Mouse (Mus musculus) lung, embryonic 16.5 days (tissue): ENCODE data around the gene St6galnac3. TPM values are rescaled to one million over a fixed set of nuclear protein-coding genes. Genes with fewer than 3 reads are reported as not detected.

Experiments
- ATAC-seq: fragments of 200-750 bp; cut with Nextera tagmentation; 2 replicates; pipeline ENCODE4 v1.8.0; 2017; ENCODE audit warnings: low read depth, mild to moderate bottlenecking, moderate library complexity
- H3K27ac ChIP-seq: fragments of 300-500 bp; sonication (generic); 2 replicates; pipeline ENCODE4 v1.5.1; 2014; ENCODE audit warnings: mild to moderate bottlenecking, control low read depth, low read length
- H3K27me3 ChIP-seq: fragments of 300-500 bp; sonication (generic); 2 replicates; pipeline ENCODE4 v1.6.1; 2014; ENCODE audit warnings: low read depth, low read length, mixed read lengths; ENCODE audit not compliant: control insufficient read depth, insufficient read depth
- H3K36me3 ChIP-seq: fragments of 300-500 bp; sonication (generic); 2 replicates; pipeline ENCODE4 v1.6.1; 2014; ENCODE audit warnings: low read length; ENCODE audit not compliant: control insufficient read depth, insufficient read depth
- H3K4me1 ChIP-seq: fragments of 300-500 bp; sonication (generic); replicated peaks from 2 replicates; pipeline ENCODE4 v1.6.1; 2014; ENCODE audit warnings: low read length, mixed read lengths; ENCODE audit not compliant: control insufficient read depth, insufficient read depth
- H3K4me2 ChIP-seq: fragments of 300-500 bp; sonication (generic); 2 replicates; pipeline ENCODE4 v1.6.1; 2014; ENCODE audit warnings: low read depth, low read length, control low read depth
- H3K4me3 ChIP-seq: fragments of 300-500 bp; sonication (generic); 2 replicates; pipeline ENCODE4 v1.5.1; 2014; ENCODE audit warnings: mild to moderate bottlenecking, low read length, control low read depth
- H3K9ac ChIP-seq: fragments of 300-500 bp; sonication (generic); 2 replicates; pipeline ENCODE4 v1.6.1; 2014; ENCODE audit warnings: low read length, control low read depth
- H3K9me3 ChIP-seq: fragments of 300-500 bp; sonication (generic); 2 replicates; pipeline ENCODE4 v1.6.1; 2016; ENCODE audit warnings: low read length; ENCODE audit not compliant: control insufficient read depth
- WGBS: fragments of 180-500 bp; shearing (Covaris S2); extraction: QIAGEN DNeasy Blood & Tissue Kit; methylation state at CpG from one replicate; pipeline ENCODE4 v1.1.7; 2014; 5-methylcytosine and 5-hydroxymethylcytosine counted together
- polyA plus RNA-seq: library from polyadenylated mRNA; unstranded; fragments of >200 nt; fragmentation: Nextera tagmentation; extraction: Ambion mirVana; gene quantifications from 2 replicates; pipeline ENCODE4 v1.2.1, GENCODE M21; 2015

Gene St6galnac3
- polyA plus RNA-seq, 1 experiment from 2014 or later, result 28.4 TPM

GRCm38 (mm10) chr3:153652850-153653249 lies 72.1 kb downstream of the St6galnac3 start:
- no peak overlapping the region for H3K4me3 ChIP-seq
- ATAC-seq, result no peak
- no peak overlapping the region for H3K27ac ChIP-seq
- no peaks in the 10 kb centered on the region for H3K9me3 ChIP-seq
- H3K4me2 ChIP-seq, result no peak overlapping the region
- no peak overlapping the region for H3K9ac ChIP-seq
- H3K36me3 ChIP-seq, result no peaks in the 10 kb centered on the region
- H3K4me1 ChIP-seq, result no peaks in the 10 kb centered on the region
- no peaks in the 10 kb centered on the region for H3K27me3 ChIP-seq
- WGBS, result 79% methylated on average over 3 of the region's 3 CpGs

- H3K4me1 ChIP-seq, result no peaks in the 10 kb centered on the region
- H3K27ac ChIP-seq, result no peak overlapping the region
- no peak overlapping the region for H3K9ac ChIP-seq
- H3K4me2 ChIP-seq, result no peak overlapping the region
- no peak for ATAC-seq
- no peaks in the 10 kb centered on the region for H3K36me3 ChIP-seq
- H3K9me3 ChIP-seq, result no peaks in the 10 kb centered on the region
- no peaks in the 10 kb centered on the region for H3K27me3 ChIP-seq
- WGBS, result 82% methylated on average over 8 of the region's 8 CpGs
- H3K4me3 ChIP-seq, result no peak overlapping the region
Observed at GRCm38 (mm10) chr3:153648713-153649112, 76.3 kb downstream of the St6galnac3 start.

- no peaks in the 10 kb centered on the region for H3K36me3 ChIP-seq
- 51% methylated on average over 7 of the region's 7 CpGs for WGBS
- H3K9ac ChIP-seq, result no peak overlapping the region
- H3K4me3 ChIP-seq, result no peak overlapping the region
- peak; percentile 82 for ATAC-seq
- H3K27ac ChIP-seq, result no peak overlapping the region
- no peaks in the 10 kb centered on the region for H3K4me1 ChIP-seq
- no peaks in the 10 kb centered on the region for H3K9me3 ChIP-seq
- no peak overlapping the region for H3K4me2 ChIP-seq
- no peaks in the 10 kb centered on the region for H3K27me3 ChIP-seq
Observed at GRCm38 (mm10) chr3:153645803-153646202, 79.2 kb downstream of the St6galnac3 start.

GRCm38 (mm10) chr3:153643822-153644519 lies 81.0 kb downstream of the St6galnac3 start:
- H3K4me2 ChIP-seq, result no peak overlapping the region
- no peaks in the 10 kb centered on the region for H3K36me3 ChIP-seq
- no peak overlapping the region for H3K9ac ChIP-seq
- 63% methylated on average over 20 of the region's 20 CpGs for WGBS
- no peaks in the 10 kb centered on the region for H3K4me1 ChIP-seq
- H3K27ac ChIP-seq, result no peak overlapping the region
- no peaks in the 10 kb centered on the region for H3K27me3 ChIP-seq
- no peak overlapping the region for H3K4me3 ChIP-seq
- no peak for ATAC-seq
- no peaks in the 10 kb centered on the region for H3K9me3 ChIP-seq

GRCm38 (mm10) chr3:153642826-153643225 lies 82.1 kb downstream of the St6galnac3 start:
- no peak for ATAC-seq
- Histone ChIP-seq H3K27ac (no peak overlapping the region), H3K36me3 (no peaks in the 10 kb centered on the region), H3K4me2 (no peak overlapping the region), H3K4me1 (no peaks in the 10 kb centered on the region), H3K9me3 (no peaks in the 10 kb centered on the region), H3K4me3 (no peak overlapping the region), H3K9ac (no peak overlapping the region), H3K27me3 (no peaks in the 10 kb centered on the region)
- WGBS, result 91% methylated on average over 14 of the region's 14 CpGs

GRCm38 (mm10) chr3:153641805-153642204 lies 83.2 kb downstream of the St6galnac3 start:
- H3K9ac ChIP-seq, result no peak overlapping the region
- H3K4me1 ChIP-seq, result no peaks in the 10 kb centered on the region
- ATAC-seq, result no peak
- H3K9me3 ChIP-seq, result no peaks in the 10 kb centered on the region
- no peak overlapping the region for H3K4me3 ChIP-seq
- H3K4me2 ChIP-seq, result no peak overlapping the region
- 86% methylated on average over 5 of the region's 5 CpGs for WGBS
- H3K27ac ChIP-seq, result no peak overlapping the region
- no peaks in the 10 kb centered on the region for H3K36me3 ChIP-seq
- H3K27me3 ChIP-seq, result no peaks in the 10 kb centered on the region

- 70% methylated on average over 1 of the region's 1 CpGs for WGBS
- ATAC-seq, result no peak
- Histone ChIP-seq H3K27me3 (no peaks in the 10 kb centered on the region), H3K36me3 (no peaks in the 10 kb centered on the region), H3K4me1 (no peaks in the 10 kb centered on the region; the same call in 1 of the 2 replicates), H3K9me3 (no peaks in the 10 kb centered on the region), H3K9ac (no peak overlapping the region), H3K4me2 (no peak overlapping the region), H3K4me3 (no peak overlapping the region), H3K27ac (no peak overlapping the region)
Observed at GRCm38 (mm10) chr3:153637336-153637735, 87.6 kb downstream of the St6galnac3 start.

GRCm38 (mm10) chr3:153636804-153637153 lies 88.2 kb downstream of the St6galnac3 start:
- H3K36me3 ChIP-seq, result no peaks in the 10 kb centered on the region
- 69% methylated on average over 7 of the region's 7 CpGs for WGBS
- H3K9ac ChIP-seq, result no peak overlapping the region
- no peak overlapping the region for H3K4me2 ChIP-seq
- ATAC-seq, result no peak
- no peaks in the 10 kb centered on the region for H3K27me3 ChIP-seq
- peaks cover 2% of the 10 kb centered on the region; the same call in 1 of the 2 replicates for H3K4me1 ChIP-seq
- H3K27ac ChIP-seq, result no peak overlapping the region
- H3K4me3 ChIP-seq, result no peak overlapping the region
- H3K9me3 ChIP-seq, result no peaks in the 10 kb centered on the region

GRCm38 (mm10) chr3:153636094-153636803 lies 88.7 kb downstream of the St6galnac3 start:
- no peaks in the 10 kb centered on the region for H3K36me3 ChIP-seq
- peaks cover 3% of the 10 kb centered on the region; the same call in 1 of the 2 replicates for H3K4me1 ChIP-seq
- no peak overlapping the region for H3K4me3 ChIP-seq
- no peak overlapping the region for H3K9ac ChIP-seq
- WGBS, result 52% methylated on average over 2 of the region's 2 CpGs
- no peak overlapping the region for H3K4me2 ChIP-seq
- H3K27me3 ChIP-seq, result no peaks in the 10 kb centered on the region
- ATAC-seq, result no peak
- H3K27ac ChIP-seq, result no peak overlapping the region
- no peaks in the 10 kb centered on the region for H3K9me3 ChIP-seq
